8 mouse cellular contexts compared by ENCODE assay signal in the genomic region with DNA sequence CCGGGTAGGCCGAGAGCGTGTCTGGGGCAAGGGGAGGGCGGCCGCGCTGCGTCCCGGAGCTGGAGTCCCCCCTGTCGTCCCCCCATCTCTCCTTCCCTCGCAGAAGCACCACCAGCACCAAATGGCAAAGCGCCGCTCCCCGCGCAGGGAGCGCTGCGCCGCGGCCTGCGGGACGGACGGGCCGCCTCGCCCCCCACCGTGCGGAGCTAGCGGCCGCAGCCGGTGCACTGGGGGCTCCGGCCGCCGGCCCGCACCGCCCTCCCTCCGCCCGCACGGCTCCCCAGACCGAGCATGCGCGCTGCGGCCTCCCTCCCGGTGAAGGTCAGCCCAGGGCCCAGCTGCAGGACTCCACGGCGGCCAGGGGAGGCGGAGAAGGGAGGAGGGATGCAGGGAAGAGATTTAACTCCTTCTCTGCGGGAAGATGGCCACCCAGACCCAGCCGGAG. TPM values are rescaled to one million over a fixed set of nuclear protein-coding genes. Genes with fewer than 3 reads are reported as not detected.
DNase-seq lines count a peak whose midpoint lies in the region.

No protein-coding gene starts in this region.

- peak; percentile 70 to 78 for DNase-seq in left cerebral cortex, adult 18-20 months (ENCODE audit: low spot score in 2 of 2)
- no peak for DNase-seq in left cerebral cortex, adult 11 months (ENCODE audit: low spot score)
- peak; percentile 93 for DNase-seq in embryo, embryonic 11 days
- DNase-seq in heart, adult 18-20 months: peak; percentile 91 to 95
- peak; percentile 91 for DNase-seq in kidney, adult 18-20 months
- peak; percentile 77 for DNase-seq in liver
- peak; percentile 92 for DNase-seq in neural tube, embryonic 10.5 days (ENCODE audit: extremely low spot score, low spot score)
- DNase-seq in urinary bladder, adult 18-20 months (ENCODE audit: low spot score in 2 of 2): peak; percentile 72 to 82

RNA-seq across cellular contexts. Expression of a gene that starts 18.1 kb away (rescaled TPM):
- 10 to 100 TPM; 65.9 to 76.4 TPM for total RNA-seq in left cerebral cortex, adult 18-20 months (2021)
- 1 to 10 TPM; 5.8 to 6.9 TPM for total RNA-seq in heart, adult 18-20 months (2021)

RNA-seq across cellular contexts. Expression of a gene that starts 19.5 kb away (rescaled TPM):
- total RNA-seq in left cerebral cortex, adult 18-20 months (2021): 100 to 1,000 TPM in 1 of 2 experiments, 10 to 100 TPM in 1; 93.6 to 103 TPM
- total RNA-seq in heart, adult 18-20 months (2021): 10 to 100 TPM; 56.5 to 59.8 TPM

RNA-seq across cellular contexts. Expression of a gene that starts 27.4 kb away (rescaled TPM):
- 10 to 100 TPM; 89.7 to 90.5 TPM for total RNA-seq in left cerebral cortex, adult 18-20 months (2021)
- total RNA-seq in heart, adult 18-20 months (2021): 10 to 100 TPM; 53.5 to 54.9 TPM

RNA-seq across cellular contexts. Expression of a gene that starts 48.1 kb away (rescaled TPM):
- total RNA-seq in left cerebral cortex, adult 18-20 months (2021): not detected
- total RNA-seq in heart, adult 18-20 months (2021): not detected

Comparison
In these comparisons a context has a peak if more than half of its experiments do, and no peak if none do; other contexts are left out.
1. RNA of a gene that starts 18.1 kb away (total RNA-seq): 65.9 to 76.4 TPM in left cerebral cortex, adult 18-20 months; 5.8 to 6.9 TPM in heart, adult 18-20 months; every median in the first group is over 4 times any median in the second.